Mouse (Mus musculus) CD4-positive naive resting alpha-beta T cell, adult 57 days (primary cell): ENCODE results near the gene Appl2. TPM values are rescaled to one million over a fixed set of nuclear protein-coding genes. Genes with fewer than 3 reads are reported as not detected.

ENCODE experiments used
- total RNA-seq: library from RNA; stranded (reverse); gene quantifications from one replicate; pipeline ENCODE4 v1.2.4, GENCODE M21; 2023

Appl2 gene
- 66.8 TPM for total RNA-seq

DNA sequence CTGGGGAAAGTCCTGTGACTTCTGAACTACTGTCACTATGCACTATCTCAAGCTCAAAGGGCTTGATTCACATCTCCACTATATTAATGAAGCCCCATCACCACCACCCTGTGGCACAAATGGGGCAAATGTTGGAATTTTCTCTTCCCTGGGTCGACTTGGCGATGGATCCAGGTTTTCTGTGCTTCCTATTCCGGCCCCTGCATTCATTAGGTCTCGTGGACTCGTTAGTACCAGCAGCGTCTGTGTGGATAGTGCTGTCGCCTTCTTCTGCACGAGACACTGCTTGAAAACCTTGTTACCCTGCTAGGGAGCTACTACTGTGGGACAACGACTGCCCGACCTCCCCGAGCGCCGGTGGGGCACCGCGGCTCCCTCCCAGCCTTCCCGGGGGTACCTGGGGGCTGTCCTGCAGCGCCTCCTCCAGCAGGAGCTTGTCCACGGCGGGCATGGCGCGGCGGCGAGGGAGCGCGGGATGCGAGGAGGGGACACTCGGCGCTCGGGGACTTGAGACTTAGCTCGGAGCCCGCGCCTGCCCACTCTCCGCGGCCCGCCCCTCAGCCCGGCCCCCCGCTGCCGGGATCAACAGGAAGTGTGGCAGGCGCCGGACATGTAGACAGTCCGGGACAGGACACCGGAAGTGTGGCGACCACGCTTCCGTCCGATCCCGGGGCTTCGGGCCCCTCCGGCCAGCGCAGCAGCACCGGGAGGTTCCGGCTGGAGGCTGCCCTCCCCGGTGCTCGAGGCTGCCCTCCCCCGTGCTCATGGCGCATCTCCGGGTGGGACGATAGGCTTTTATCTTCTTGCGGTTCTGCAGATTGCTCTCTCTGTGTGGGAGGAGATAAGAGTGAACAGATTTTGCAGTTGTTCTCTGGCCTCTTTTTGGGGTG is at the start of gene Appl2:
Gene Appl2, minus strand, starts transcription at position 608 of the 890 bp plus-strand sequence.

Other genes starting within 250 kb of the Appl2 start
- not detected for gene Aldh1l2, start 114.6 kb downstream of the Appl2 start, total RNA-seq
- gene Washc4, start 105.0 kb downstream of the Appl2 start, total RNA-seq, result 49.7 TPM
- gene 1500009L16Rik, start 74.1 kb upstream of the Appl2 start, total RNA-seq, result not detected